Mouse (Mus musculus): ENCODE results near the gene Itpripl1. TPM values are rescaled to one million over a fixed set of nuclear protein-coding genes. Genes with fewer than 3 reads are reported as not detected.
"Not testable (repeated sequence)": the region's sequence is repeated elsewhere in the genome, so short reads cannot be mapped to it uniquely, and the experiment has no call there.

Gene Itpripl1
- polyA plus RNA-seq, 1 experiment from 2014 or later = 13.1 TPM

GRCm38 (mm10) chr2:127137838-127138420 is 5.3 kb downstream of the Itpripl1 start:
- peaks cover 22% of the 10 kb centered on the region for H3K27me3 ChIP-seq (ENCODE audit: insufficient read depth, poor library complexity, severe bottlenecking)
- DNase-seq (ENCODE audit: low spot score) = no peak
- WGBS = 81% methylated on average over 10 of the region's 10 CpGs
- no peak overlapping the region for H3K27ac ChIP-seq
- H3K36me3 ChIP-seq = peaks cover 25% of the 10 kb centered on the region
- H3K4me1 ChIP-seq = peaks cover 35% of the 10 kb centered on the region
- no peak overlapping the region for H3K4me3 ChIP-seq
- no peaks in the 10 kb centered on the region for H3K9me3 ChIP-seq

- H3K4me3 ChIP-seq = 0 out of 2 replicates have a peak overlapping the region, but pooled peaks have one; percentile 18
- DNase-seq (ENCODE audit: low spot score) = peak; percentile 84
- H3K9me3 ChIP-seq = no peaks in the 10 kb centered on the region
- H3K27me3 ChIP-seq (ENCODE audit: insufficient read depth, poor library complexity, severe bottlenecking) = peaks cover 16% of the 10 kb centered on the region
- WGBS = 14% methylated on average over 5 of the region's 5 CpGs
- peak overlapping the region; percentile 47; the same call in 1 of the 2 replicates for H3K27ac ChIP-seq
- H3K4me1 ChIP-seq = peaks cover 36% of the 10 kb centered on the region
- H3K36me3 ChIP-seq = peaks cover 25% of the 10 kb centered on the region
Measured at GRCm38 (mm10) chr2:127136979-127137378, 6.3 kb downstream of the Itpripl1 start.

- not testable (repeated sequence) for H3K9me3 ChIP-seq; DNase-seq (ENCODE audit: low spot score); H3K4me3 ChIP-seq; H3K27ac ChIP-seq; H3K27me3 ChIP-seq (ENCODE audit: insufficient read depth, poor library complexity, severe bottlenecking)
- H3K36me3 ChIP-seq = peaks cover 12% of the 10 kb centered on the region
- WGBS = 42% methylated on average over 3 of the region's 3 CpGs
- peaks cover 39% of the 10 kb centered on the region for H3K4me1 ChIP-seq
Measured at GRCm38 (mm10) chr2:127135255-127135654, 8.0 kb downstream of the Itpripl1 start.

GRCm38 (mm10) chr2:127133621-127134461 is 9.4 kb downstream of the Itpripl1 start, which contains the start of gene Ncaph:
TSS of gene Ncaph (minus strand) at chr2:127133954.
- H3K27me3 ChIP-seq (ENCODE audit: insufficient read depth, poor library complexity, severe bottlenecking) = no peaks in the 10 kb centered on the region
- no peaks in the 10 kb centered on the region for H3K36me3 ChIP-seq
- DNase-seq (ENCODE audit: low spot score) = peak; percentile 96
- H3K4me1 ChIP-seq = peaks cover 47% of the 10 kb centered on the region
- peak within 1 kb of the TSS; percentile 72 for H3K4me3 ChIP-seq
- H3K9me3 ChIP-seq = no peaks in the 10 kb centered on the region
- 1% methylated on average over 57 of the region's 57 CpGs for WGBS
- H3K27ac ChIP-seq = peak within 1 kb of the TSS; percentile 92

- Histone ChIP-seq H3K36me3 (peaks cover 17% of the 10 kb centered on the region), H3K9me3 (no peaks in the 10 kb centered on the region), H3K27me3 (ENCODE audit: insufficient read depth, poor library complexity, severe bottlenecking) (no peaks in the 10 kb centered on the region), H3K4me1 (peaks cover 36% of the 10 kb centered on the region), H3K4me3 (no peak overlapping the region), H3K27ac (no peak overlapping the region)
- whole genome bisulfite sequencing = 73% methylated on average over 8 of the region's 8 CpGs
- DNase-seq (ENCODE audit: low spot score) = no peak
Measured at GRCm38 (mm10) chr2:127131353-127131752, 11.9 kb downstream of the Itpripl1 start.

GRCm38 (mm10) chr2:127128926-127129325 is 14.3 kb downstream of the Itpripl1 start:
- WGBS = 70% methylated on average over 5 of the region's 5 CpGs

DNA sequence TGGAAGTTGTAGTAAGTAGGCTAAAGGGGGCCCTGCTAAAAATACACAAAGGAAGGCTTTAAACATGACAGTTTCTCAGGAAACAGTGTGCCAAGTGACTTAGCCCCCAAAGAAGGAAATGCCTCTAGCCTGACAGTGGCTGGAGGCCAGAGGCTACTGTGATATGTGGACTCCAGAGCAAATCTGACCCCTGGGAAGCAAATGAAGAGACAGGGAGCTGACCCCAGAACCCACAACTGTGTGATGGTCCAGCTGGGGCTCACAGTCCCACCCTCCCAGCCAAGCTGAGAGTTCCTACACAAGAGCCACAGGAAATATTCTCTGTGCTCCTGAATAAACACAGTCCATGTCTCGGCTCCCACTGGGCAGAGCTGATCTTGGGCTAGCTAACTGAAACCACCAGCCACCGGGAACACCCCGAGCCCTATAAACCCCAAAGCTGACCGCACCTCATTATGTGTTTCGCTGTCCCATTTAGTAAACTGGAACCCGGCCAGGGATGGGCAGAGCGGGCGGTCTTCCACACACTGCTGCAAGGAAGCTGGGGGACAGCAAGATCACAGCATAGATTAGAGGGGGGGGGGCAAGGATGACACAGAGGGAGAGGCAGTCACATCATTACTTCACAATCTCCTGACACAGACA is 21.5 kb downstream of the Itpripl1 start:
- no peak for DNase-seq (ENCODE audit: low spot score)
- H3K9me3 ChIP-seq = no peaks in the 10 kb centered on the region
- no peak overlapping the region for H3K4me3 ChIP-seq
- no peaks in the 10 kb centered on the region for H3K4me1 ChIP-seq
- H3K36me3 ChIP-seq = peaks cover 92% of the 10 kb centered on the region
- no peaks in the 10 kb centered on the region for H3K27me3 ChIP-seq (ENCODE audit: insufficient read depth, poor library complexity, severe bottlenecking)
- no peak overlapping the region for H3K27ac ChIP-seq
- 89% methylated on average over 8 of the region's 8 CpGs for WGBS

More at GRCm38 (mm10) chr2:127128926-127129325, 14.3 kb downstream of the Itpripl1 start:
- Histone ChIP-seq H3K4me3 (no peak overlapping the region), H3K4me1 (peaks cover 31% of the 10 kb centered on the region), H3K36me3 (peaks cover 41% of the 10 kb centered on the region), H3K27ac (no peak overlapping the region), H3K9me3 (no peaks in the 10 kb centered on the region), H3K27me3 (ENCODE audit: insufficient read depth, poor library complexity, severe bottlenecking) (no peaks in the 10 kb centered on the region)
- DNase-seq (ENCODE audit: low spot score) = no peak

DNA sequence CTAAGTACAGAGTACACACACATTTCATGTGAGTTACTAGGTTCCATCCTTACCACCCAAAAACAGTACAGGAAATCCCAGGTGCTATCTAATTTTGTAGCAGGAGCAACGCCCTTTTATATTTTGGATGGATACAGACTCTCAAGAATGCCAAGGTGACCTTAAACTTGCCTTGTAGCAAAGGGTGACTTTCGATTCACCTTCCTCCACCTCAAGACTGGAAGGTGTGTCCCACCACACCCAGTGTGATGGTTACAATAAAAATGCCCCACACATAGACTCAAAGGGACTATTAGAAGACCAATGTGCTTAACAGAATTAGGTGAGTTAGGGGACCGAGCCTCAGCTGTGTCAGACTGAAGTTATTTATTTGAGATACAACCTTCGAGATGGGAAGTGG is 34.3 kb downstream of the Itpripl1 start:
- no peak for DNase-seq (ENCODE audit: low spot score)
- H3K36me3 ChIP-seq = peaks cover 99% of the 10 kb centered on the region
- WGBS = 93% methylated on average over 4 of the region's 4 CpGs
- no peak overlapping the region for H3K4me3 ChIP-seq
- H3K27ac ChIP-seq = no peak overlapping the region
- H3K9me3 ChIP-seq = no peaks in the 10 kb centered on the region
- H3K4me1 ChIP-seq = no peaks in the 10 kb centered on the region
- H3K27me3 ChIP-seq (ENCODE audit: insufficient read depth, poor library complexity, severe bottlenecking) = no peaks in the 10 kb centered on the region

GRCm38 (mm10) chr2:127092000-127092399 is 51.2 kb downstream of the Itpripl1 start:
- Histone ChIP-seq H3K27me3 (ENCODE audit: insufficient read depth, poor library complexity, severe bottlenecking) (no peaks in the 10 kb centered on the region), H3K27ac (no peak overlapping the region), H3K4me3 (no peak overlapping the region), H3K4me1 (no peaks in the 10 kb centered on the region), H3K9me3 (no peaks in the 10 kb centered on the region), H3K36me3 (peaks cover 5% of the 10 kb centered on the region)
- no peak for DNase-seq (ENCODE audit: low spot score)
- 50% methylated on average over 8 of the region's 8 CpGs for WGBS

DNA sequence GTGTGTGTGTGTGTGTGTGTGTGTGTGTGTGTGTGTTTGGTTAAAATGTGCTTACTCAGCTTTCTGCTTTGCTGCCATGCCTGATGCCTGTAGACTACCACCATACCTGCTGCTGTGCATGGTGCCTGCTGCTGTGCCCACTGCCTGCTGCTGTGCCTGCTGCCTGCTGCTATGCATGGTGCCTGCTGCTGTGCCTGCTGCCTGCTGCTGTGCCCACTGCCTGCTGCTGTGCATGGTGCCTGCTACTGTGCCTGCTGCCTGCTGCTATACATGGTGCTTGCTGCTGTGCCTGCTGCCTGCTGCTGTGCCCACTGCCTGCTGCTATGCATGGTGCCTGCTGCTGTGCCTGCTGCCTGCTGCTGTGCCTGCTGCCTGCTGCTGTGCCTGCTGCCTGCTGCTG is 53.1 kb downstream of the Itpripl1 start:
- H3K4me1 ChIP-seq; H3K27me3 ChIP-seq (ENCODE audit: insufficient read depth, poor library complexity, severe bottlenecking); H3K27ac ChIP-seq; H3K4me3 ChIP-seq; H3K9me3 ChIP-seq: not testable (repeated sequence)
- H3K36me3 ChIP-seq = peaks cover 12% of the 10 kb centered on the region
- peak; percentile 64 for DNase-seq (ENCODE audit: low spot score)
